Mouse (Mus musculus) CH12.LX (cell line): ENCODE measurements around the gene Gmfg.

Source experiments
- CTCF ChIP-seq, 2 experiments: IDR thresholded peaks in 1 of 2; conservative IDR thresholded peaks in 1 of 2; 2 replicates each; pipeline ENCODE4 v1.5.1; 2011 to 2012; ENCODE audit warnings: low read depth in 2 of 2, low read length in 2 of 2, improper control_type of control experiment in 1 of 2, inconsistent platforms in 1 of 2, mild to moderate bottlenecking in 1 of 2, moderate library complexity in 1 of 2
- EP300 ChIP-seq: IDR thresholded peaks from 2 replicates; pipeline ENCODE4 v1.6.1; 2011; ENCODE audit warnings: low read length, improper control_type of control experiment
- MAFK ChIP-seq: IDR thresholded peaks from 2 replicates; pipeline ENCODE4 v1.6.1; 2011; ENCODE audit warnings: low read length, improper control_type of control experiment; ENCODE audit not compliant: insufficient replicate concordance
- NELFE ChIP-seq: IDR thresholded peaks from 2 replicates; pipeline ENCODE4 v1.6.1; 2011; ENCODE audit warnings: low read depth, low read length, improper control_type of control experiment
- POLR2AphosphoS2 ChIP-seq: IDR thresholded peaks from 2 replicates; pipeline ENCODE4 v1.6.1; 2011; ENCODE audit warnings: low read depth, low read length, improper control_type of control experiment
- ZMIZ1 ChIP-seq: IDR thresholded peaks from 2 replicates; pipeline ENCODE4 v1.6.1; 2012; ENCODE audit warnings: low read depth, mild to moderate bottlenecking, inconsistent platforms, low read length, improper control_type of control experiment

DNA sequence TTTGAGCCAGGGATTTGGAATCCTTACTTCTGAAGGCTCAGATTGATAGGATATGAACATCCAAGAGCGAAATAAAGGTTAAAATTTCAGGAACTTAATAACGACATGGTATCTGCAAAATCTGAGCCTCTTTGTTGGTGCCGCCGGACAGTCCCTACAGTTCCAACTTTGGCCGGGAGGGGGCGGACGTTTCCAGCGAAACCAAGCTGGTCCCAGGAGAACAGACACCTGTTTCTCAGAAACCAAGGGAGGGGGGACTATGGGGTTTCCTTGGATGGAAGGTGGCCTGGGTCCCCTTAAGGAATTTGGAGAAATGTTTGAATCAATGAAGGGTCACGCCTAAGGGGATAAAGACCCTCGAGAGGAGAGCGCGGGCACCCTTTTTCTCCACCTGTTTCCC lies 9.2 kb downstream of the Gmfg start:
- TF ChIP-seq MAFK (no peak), CTCF (conservative IDR thresholded peaks at IDR 0.05 in 1 of 2, IDR thresholded peaks at IDR 0.05 in 1 of 2; ENCODE audit: low read depth in 2 of 2, low read length in 2 of 2) (peak; percentile 42 to 81), NELFE (no peak), ZMIZ1 (no peak), EP300 (no peak), POLR2AphosphoS2 (no peak)
